Mouse (Mus musculus) E14TG2a.4 (cell line): ENCODE measurements around the gene Gpr65.

ENCODE experiments used
- CTCF ChIP-seq: conservative IDR thresholded peaks from 2 replicates; pipeline ENCODE4 v1.5.1; 2014; ENCODE audit warnings: low read length
- NANOG ChIP-seq: IDR thresholded peaks from 2 replicates; pipeline ENCODE4 v1.6.1; 2014; ENCODE audit warnings: borderline replicate concordance, low read length, mixed read lengths
- POU5F1 ChIP-seq: IDR thresholded peaks from 2 replicates; pipeline ENCODE4 v1.6.1; 2014; ENCODE audit warnings: low read length, borderline replicate concordance

DNA sequence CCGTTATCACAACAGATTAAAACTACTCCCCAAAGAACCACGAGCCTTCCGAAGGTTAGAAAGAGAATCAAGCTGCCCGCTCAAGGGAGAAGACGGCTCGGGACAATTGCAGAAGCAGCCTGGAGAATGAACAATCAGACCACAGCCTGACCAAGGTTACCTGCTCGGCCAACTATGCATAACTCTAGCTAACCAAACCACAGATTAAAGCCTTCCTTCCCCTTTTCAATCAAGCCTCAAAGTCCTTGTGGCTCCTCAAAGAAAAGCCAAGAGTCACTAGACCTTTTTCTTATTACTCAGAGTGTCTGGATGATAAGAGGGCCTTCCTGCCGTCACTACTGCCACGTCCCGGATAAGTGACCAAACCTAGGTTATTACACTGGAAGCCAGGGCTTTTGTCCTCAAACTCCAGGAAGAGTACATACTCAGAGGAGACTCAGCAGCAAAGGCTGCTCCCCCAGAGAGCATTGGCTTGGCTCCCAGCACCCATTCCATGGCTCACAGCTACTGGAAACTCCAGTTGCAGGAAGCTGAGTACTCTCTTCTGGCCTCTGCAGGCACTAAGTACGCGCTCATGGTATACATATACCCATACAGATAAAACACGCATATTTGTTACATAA lies 13.0 kb upstream of the Gpr65 start:
- TF ChIP-seq POU5F1 (no peak), CTCF (no peak), NANOG (no peak)
